Mouse (Mus musculus): ENCODE results near the gene Vmn1r155. TPM values are rescaled to one million over a fixed set of nuclear protein-coding genes. Genes with fewer than 3 reads are reported as not detected.
"Not testable (repeated sequence)": the region's sequence is repeated elsewhere in the genome, so short reads cannot be mapped to it uniquely, and the experiment has no call there.

The Vmn1r155 gene
- not detected for total RNA-seq (2021)

DNA sequence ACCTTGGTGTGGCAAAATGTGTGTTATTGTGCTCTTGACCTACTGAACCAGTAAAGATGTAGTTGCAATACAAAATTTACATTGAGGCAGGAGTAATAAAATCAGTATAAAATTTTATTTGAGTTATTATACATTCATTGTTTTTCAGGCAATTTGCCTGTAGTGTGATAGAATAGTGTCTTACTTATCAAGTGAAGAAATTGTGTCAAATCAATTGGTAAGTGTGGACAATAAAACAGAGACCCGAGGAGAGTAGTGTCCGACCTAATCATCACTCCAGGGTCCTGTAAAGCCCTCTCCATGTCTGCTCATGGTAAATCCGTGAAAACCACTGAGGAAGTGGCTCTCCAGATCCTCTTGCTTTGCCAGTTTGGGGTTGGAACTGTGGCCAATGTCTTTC, at the start of gene Vmn1r155:
Gene Vmn1r155, plus strand, starts transcription at position 301 of the 400 bp plus-strand sequence.
- DNase-seq; intact Hi-C loops (cut with DNase I): not testable (repeated sequence)

DNA sequence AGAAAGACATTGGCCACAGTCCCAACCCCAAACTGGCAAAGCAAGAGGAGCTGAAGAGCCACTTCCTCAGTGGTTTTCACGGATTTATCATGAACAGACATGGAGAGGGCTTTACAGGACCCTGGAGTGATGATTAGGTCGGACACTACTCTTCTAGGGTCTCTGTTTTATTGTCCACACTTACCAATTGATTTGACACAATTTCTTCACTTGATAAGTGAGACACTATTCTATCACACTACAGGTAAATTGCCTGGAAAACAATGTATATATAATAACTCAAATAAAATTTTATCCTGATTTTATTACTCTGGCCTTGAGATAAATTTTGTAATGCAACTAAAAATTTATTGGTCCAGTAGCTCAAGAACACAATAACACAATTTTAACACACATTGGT, 34.4 kb downstream of the Vmn1r155 start, which contains the start of gene Gm8693:
Gene Gm8693, minus strand, starts transcription at position 101 of the 400 bp plus-strand sequence.
- intact Hi-C loops (cut with DNase I) = not testable (repeated sequence)

More for the DNA sequence above, 34.4 kb downstream of the Vmn1r155 start, which contains the start of gene Gm8693:
- DNase-seq = not testable (repeated sequence)

Other genes starting within 250 kb of the Vmn1r155 start
- gene Vmn1r148, start 244.4 kb upstream of the Vmn1r155 start, total RNA-seq (2021) = not detected
- gene Vmn1r149, start 219.8 kb upstream of the Vmn1r155 start, total RNA-seq (2021) = not detected
- not detected for gene Gm10665, start 193.9 kb upstream of the Vmn1r155 start, total RNA-seq (2021)
- not detected for gene Vmn1r151, start 158.3 kb upstream of the Vmn1r155 start, total RNA-seq (2021)
- gene Vmn1r152, start 135.1 kb upstream of the Vmn1r155 start, total RNA-seq (2021) = not detected
- gene Gm8677, start 123.1 kb upstream of the Vmn1r155 start, total RNA-seq (2021) = not detected
- not detected for gene Gm4201, start 92.7 kb upstream of the Vmn1r155 start, total RNA-seq (2021)
- not detected for gene Gm4565, start 69.9 kb upstream of the Vmn1r155 start, total RNA-seq (2021)
- gene Gm8693, start 34.3 kb downstream of the Vmn1r155 start, total RNA-seq (2021) = not detected
- not detected for gene Gm4567, start 61.7 kb downstream of the Vmn1r155 start, total RNA-seq (2021)
- gene Vmn1r157, start 103.7 kb downstream of the Vmn1r155 start, total RNA-seq (2021) = not detected
- not detected for gene Vmn1r158, start 132.8 kb downstream of the Vmn1r155 start, total RNA-seq (2021)
- not detected for gene Vmn1r159, start 185.6 kb downstream of the Vmn1r155 start, total RNA-seq (2021)
- gene Vmn1r160, start 213.2 kb downstream of the Vmn1r155 start, total RNA-seq (2021) = not detected

Data from heart, postnatal 10 days (tissue).